15 mouse cellular contexts compared by ENCODE assay signal in genomic region chr3:88205176-88205562, GRCm38 (mm10). TPM values are rescaled to one million over a fixed set of nuclear protein-coding genes. Genes with fewer than 3 reads are reported as not detected.
DNase-seq lines count a peak whose midpoint lies in the region; ATAC-seq and TF ChIP-seq lines count a peak whose summit lies in the region.
"Had no signal": no experiment of that assay in that cellular context is flagged by ENCODE, and none has a peak within 500 bp of the region (broad histone marks: within the 10 kb centered on the region; RNA-seq: fewer than 3 reads in every experiment).

No protein-coding gene starts in this region.

- WGBS in forebrain, embryonic 15.5 days, result 4% methylated on average over 4 of the region's 4 CpGs
- 11% methylated on average over 4 of the region's 4 CpGs for WGBS in hindbrain, embryonic 15.5 days
- 11% methylated on average over 4 of the region's 4 CpGs for WGBS in neural tube, embryonic 15.5 days
- WGBS in intestine, postnatal 0 days, result 18% methylated on average over 4 of the region's 4 CpGs

- H3K27ac ChIP-seq in left cerebral cortex, adult 2 months, result peak overlapping the region; percentile 93
- H3K27ac ChIP-seq in forebrain, embryonic 15.5 days (replicated peaks), result peak overlapping the region; percentile 99
- H3K27ac ChIP-seq in hindbrain, embryonic 15.5 days (replicated peaks), result peak overlapping the region; percentile 96
- H3K27ac ChIP-seq in neural tube, embryonic 15.5 days (replicated peaks), result peak overlapping the region; percentile 98
- no peak overlapping the region for H3K27ac ChIP-seq in intestine, postnatal 0 days (ENCODE audit: low read depth, low read length)
- H3K27ac ChIP-seq: embryonic facial prominence, embryonic 13.5 days; heart, adult 2 months; liver, embryonic 15.5 days had no signal

- H3K9me3 ChIP-seq in forebrain, embryonic 15.5 days, result no peaks in the 10 kb centered on the region
- H3K9me3 ChIP-seq in hindbrain, embryonic 15.5 days, result no peaks in the 10 kb centered on the region
- no peaks in the 10 kb centered on the region for H3K9me3 ChIP-seq in neural tube, embryonic 15.5 days (replicated peaks)
- no peaks in the 10 kb centered on the region for H3K9me3 ChIP-seq in intestine, postnatal 0 days (ENCODE audit: control insufficient read depth)
- H3K9me3 ChIP-seq: embryonic facial prominence, embryonic 13.5 days; liver, embryonic 15.5 days had no signal

- no peak overlapping the region for H3K4me3 ChIP-seq in left cerebral cortex, adult 2 months
- peak overlapping the region; percentile 82; the same call in 1 of the 2 replicates for H3K4me3 ChIP-seq in forebrain, embryonic 15.5 days
- H3K4me3 ChIP-seq in hindbrain, embryonic 15.5 days, result no peak overlapping the region
- no peak overlapping the region for H3K4me3 ChIP-seq in neural tube, embryonic 15.5 days (replicated peaks)
- H3K4me3 ChIP-seq in intestine, postnatal 0 days (ENCODE audit: low read depth, low read length), result no peak overlapping the region
- H3K4me3 ChIP-seq: embryonic facial prominence, embryonic 13.5 days; heart, adult 2 months; liver, embryonic 15.5 days had no signal

- peak overlapping the region; percentile 93 for H3K9ac ChIP-seq in forebrain, embryonic 15.5 days (replicated peaks)
- no peak overlapping the region for H3K9ac ChIP-seq in hindbrain, embryonic 15.5 days
- 0 out of 2 replicates have a peak overlapping the region, but pooled peaks have one; percentile 14 for H3K9ac ChIP-seq in neural tube, embryonic 15.5 days (replicated peaks)
- no peak overlapping the region for H3K9ac ChIP-seq in intestine, postnatal 0 days (ENCODE audit: low read depth, low read length)
- H3K9ac ChIP-seq: embryonic facial prominence, embryonic 13.5 days; liver, embryonic 15.5 days had no signal

- no peak for DNase-seq in left cerebral cortex, adult 2 months (ENCODE audit: extremely low spot score in 1 of 2, low spot score in 2 of 2)
- no peak for DNase-seq in left cerebral cortex, adult 8-10 months (ENCODE audit: low spot score in 2 of 2)
- DNase-seq in left cerebral cortex, postnatal 36 days (ENCODE audit: low spot score in 2 of 2), result no peak
- DNase-seq: adrenal gland, adult 2 months; heart, adult 2 months; lung, postnatal 4 days; right cerebral cortex, postnatal 25 days had no signal

- H3K4me2 ChIP-seq in forebrain, embryonic 15.5 days (replicated peaks), result peak overlapping the region; percentile 96
- peak overlapping the region; percentile 91 for H3K4me2 ChIP-seq in hindbrain, embryonic 15.5 days
- peak overlapping the region; percentile 62 for H3K4me2 ChIP-seq in neural tube, embryonic 15.5 days
- H3K4me2 ChIP-seq in intestine, postnatal 0 days (replicated peaks; ENCODE audit: low read depth), result no peak overlapping the region
- H3K4me2 ChIP-seq: embryonic facial prominence, embryonic 13.5 days; liver, embryonic 15.5 days had no signal

- no peak for TF ChIP-seq CTCF in left cerebral cortex, adult 2 months (IDR thresholded peaks at IDR 0.05)
- no peak for TF ChIP-seq CTCF in intestine, postnatal 0 days (IDR thresholded peaks at IDR 0.05; ENCODE audit: low read depth)

- no peaks in the 10 kb centered on the region for H3K27me3 ChIP-seq in forebrain, embryonic 15.5 days
- H3K27me3 ChIP-seq in hindbrain, embryonic 15.5 days, result no peaks in the 10 kb centered on the region
- H3K27me3 ChIP-seq in neural tube, embryonic 15.5 days (replicated peaks), result 0 out of 2 replicates have a peak, but pooled peaks cover 9% of the 10 kb centered on the region
- peaks cover 100% of the 10 kb centered on the region for H3K27me3 ChIP-seq in intestine, postnatal 0 days (replicated peaks; ENCODE audit: control insufficient read depth, insufficient read depth, low read length)

- intact Hi-C loops in left cerebral cortex, adult 2 months (cut with DNase I), result loop anchor here (1.0 kb wide), 2 partner anchors 17 to 27 kb away; no protein-coding TSS in a partner anchor
- intact Hi-C loops in left cerebral cortex, postnatal 36 days (cut with DNase I), result no loop called here

- peak; percentile 52 for ATAC-seq in forebrain, embryonic 15.5 days (replicated peaks)
- ATAC-seq in hindbrain, embryonic 15.5 days (ENCODE audit: low FRiP score, low read depth), result no peak
- ATAC-seq in neural tube, embryonic 15.5 days (ENCODE audit: low FRiP score), result peak; percentile 20
- no peak for ATAC-seq in intestine, postnatal 0 days

- H3K36me3 ChIP-seq in forebrain, embryonic 15.5 days, result no peaks in the 10 kb centered on the region
- no peaks in the 10 kb centered on the region for H3K36me3 ChIP-seq in hindbrain, embryonic 15.5 days
- H3K36me3 ChIP-seq in neural tube, embryonic 15.5 days, result no peaks in the 10 kb centered on the region
- H3K36me3 ChIP-seq in intestine, postnatal 0 days (ENCODE audit: control insufficient read depth, insufficient read depth), result no peaks in the 10 kb centered on the region
- H3K36me3 ChIP-seq: embryonic facial prominence, embryonic 13.5 days; liver, embryonic 15.5 days had no signal

- peaks cover 67% of the 10 kb centered on the region for H3K4me1 ChIP-seq in forebrain, embryonic 15.5 days
- H3K4me1 ChIP-seq in hindbrain, embryonic 15.5 days (replicated peaks), result peaks cover 65% of the 10 kb centered on the region
- peaks cover 64% of the 10 kb centered on the region for H3K4me1 ChIP-seq in neural tube, embryonic 15.5 days
- H3K4me1 ChIP-seq in intestine, postnatal 0 days (replicated peaks; ENCODE audit: control insufficient read depth, insufficient read depth, low read length), result peaks cover 6% of the 10 kb centered on the region; the same call in 1 of the 2 replicates

RNA-seq across cellular contexts. Expression of gene Rhbg, which starts 49.3 kb away (rescaled TPM):
- not detected for total RNA-seq in left cerebral cortex, adult 2 months (2021)
- total RNA-seq in left cerebral cortex, adult 8-10 months (2022), result not detected
- 0.10 and 0.14 TPM in 2 replicates for polyA plus RNA-seq in forebrain, embryonic 15.5 days (2015; fragmentation: Nextera tagmentation; extraction: Ambion mirVana)
- polyA plus RNA-seq in hindbrain, embryonic 15.5 days (2015; fragmentation: Nextera tagmentation; extraction: Ambion mirVana), result 0.55 and 0.60 TPM in 2 replicates
- polyA plus RNA-seq in neural tube, embryonic 15.5 days (2015; fragmentation: Nextera tagmentation; extraction: Ambion mirVana), result 0.78 and 0.83 TPM in 2 replicates
- not detected for total RNA-seq in left cerebral cortex, postnatal 36 days (2021)
- polyA plus RNA-seq in intestine, postnatal 0 days (2015; fragmentation: Nextera tagmentation; extraction: Ambion mirVana), result 0.60 and 0.65 TPM in 2 replicates
- total RNA-seq: heart, adult 2 months; hematopoietic stem cell, adult 5-6 weeks had no signal
- polyA plus RNA-seq: frontal cortex, adult 2 months had no signal

Comparison
In these comparisons a context has a peak if more than half of its experiments do, and no peak if none do; other contexts are left out.
1. ATAC-seq: peak in forebrain, embryonic 15.5 days (single experiment) and neural tube, embryonic 15.5 days (single experiment); none in hindbrain, embryonic 15.5 days (single experiment) and intestine, postnatal 0 days (single experiment).
2. H3K9ac ChIP-seq: peak in forebrain, embryonic 15.5 days (single experiment) and neural tube, embryonic 15.5 days (single experiment); none in hindbrain, embryonic 15.5 days (single experiment) and intestine, postnatal 0 days (single experiment).